Mouse (Mus musculus) kidney, postnatal 0 days (tissue): Measurements from ENCODE around the gene Ankrd31. TPM values are rescaled to one million over a fixed set of nuclear protein-coding genes. Genes with fewer than 3 reads are reported as not detected.
"Not testable (repeated sequence)": the region's sequence is repeated elsewhere in the genome, so short reads cannot be mapped to it uniquely, and the experiment has no call there.

Source experiments
- ATAC-seq: fragments of 200-750 bp; cut with Nextera tagmentation; replicated peaks from 2 replicates; pipeline ENCODE4 v1.8.0; 2017; ENCODE audit warnings: low read depth, moderate number of reproducible peaks, moderate TSS enrichment, moderate library complexity; ENCODE audit not compliant: low FRiP score
- DNase-seq: peaks from one replicate; pipeline ENCODE4 v3.0.0-alpha.2; 2016; ENCODE audit warnings: low spot score
- H3K27ac ChIP-seq: fragments of 300-500 bp; sonication (generic); 2 replicates; pipeline ENCODE4 v1.5.1; 2014; ENCODE audit warnings: mild to moderate bottlenecking
- H3K27me3 ChIP-seq: fragments of 300-500 bp; sonication (generic); 2 replicates; pipeline ENCODE4 v1.6.1; 2014; ENCODE audit warnings: low read length, mixed read lengths; ENCODE audit not compliant: insufficient read depth
- H3K36me3 ChIP-seq: fragments of 300-500 bp; sonication (generic); 2 replicates; pipeline ENCODE4 v1.6.1; 2014; ENCODE audit warnings: low read length, mixed read lengths; ENCODE audit not compliant: insufficient read depth
- H3K4me1 ChIP-seq: fragments of 300-500 bp; sonication (generic); replicated peaks from 2 replicates; pipeline ENCODE4 v1.6.1; 2014; ENCODE audit warnings: antibody characterized with exemption, low read length, mixed read lengths; ENCODE audit not compliant: insufficient read depth
- H3K4me2 ChIP-seq: fragments of 300-500 bp; sonication (generic); 2 replicates; pipeline ENCODE4 v1.6.1; 2014; ENCODE audit warnings: mild to moderate bottlenecking, low read length, moderate library complexity, mixed read lengths
- H3K4me3 ChIP-seq: fragments of 300-500 bp; sonication (generic); replicated peaks from 2 replicates; pipeline ENCODE4 v1.5.1; 2014; ENCODE audit warnings: low read depth, low read length
- H3K9ac ChIP-seq: fragments of 300-500 bp; sonication (generic); 2 replicates; pipeline ENCODE4 v1.6.1; 2014; ENCODE audit warnings: low read depth, low read length
- H3K9me3 ChIP-seq: fragments of 300-500 bp; sonication (generic); replicated peaks from 2 replicates; pipeline ENCODE4 v1.6.1; 2016; ENCODE audit warnings: low read length, inconsistent platforms, mixed read lengths
- CTCF ChIP-seq: IDR thresholded peaks from 2 replicates; pipeline ENCODE4 v1.5.1; 2016; ENCODE audit warnings: antibody characterized with exemption, low read depth, mild to moderate bottlenecking, moderate library complexity
- WGBS: fragments of 180-500 bp; shearing (Covaris S2); extraction: QIAGEN DNeasy Blood & Tissue Kit; methylation state at CpG from one replicate; pipeline ENCODE4 v1.1.7; 2014; 5-methylcytosine and 5-hydroxymethylcytosine counted together
- polyA plus RNA-seq: library from polyadenylated mRNA; unstranded; fragments of >200 nt; fragmentation: Nextera tagmentation; extraction: Ambion mirVana; gene quantifications from 2 replicates; pipeline ENCODE4 v1.2.1, GENCODE M21; 2015

Gene Ankrd31
- polyA plus RNA-seq, 1 experiment from 2014 or later: not detected

GRCm38 (mm10) chr13:96932745-96933144 is 184.7 kb downstream of the Ankrd31 start:
- ATAC-seq (no peak), DNase-seq (no peak)
- no peaks in the 10 kb centered on the region for H3K27me3 ChIP-seq
- H3K9me3 ChIP-seq: no peaks in the 10 kb centered on the region
- H3K36me3 ChIP-seq: no peaks in the 10 kb centered on the region
- H3K4me1 ChIP-seq: peaks cover 11% of the 10 kb centered on the region
- H3K9ac ChIP-seq: no peak overlapping the region
- H3K27ac ChIP-seq: no peak overlapping the region
- no peak overlapping the region for H3K4me2 ChIP-seq
- 81% methylated on average over 5 of the region's 5 CpGs for whole genome bisulfite sequencing
- H3K4me3 ChIP-seq: no peak overlapping the region
- TF ChIP-seq CTCF: no peak

GRCm38 (mm10) chr13:96933367-96933766 is 185.3 kb downstream of the Ankrd31 start:
- H3K36me3 ChIP-seq: no peaks in the 10 kb centered on the region
- H3K9me3 ChIP-seq: no peaks in the 10 kb centered on the region
- WGBS: 59% methylated on average over 8 of the region's 8 CpGs
- H3K4me3 ChIP-seq: no peak overlapping the region
- no peak overlapping the region for H3K9ac ChIP-seq
- H3K4me1 ChIP-seq: peaks cover 11% of the 10 kb centered on the region
- no peak for ATAC-seq
- no peak overlapping the region for H3K27ac ChIP-seq
- TF ChIP-seq CTCF: no peak
- no peak overlapping the region for H3K4me2 ChIP-seq
- no peak for DNase-seq
- H3K27me3 ChIP-seq: no peaks in the 10 kb centered on the region

- WGBS: 11% methylated on average over 6 of the region's 6 CpGs
- ATAC-seq (0 out of 2 replicates have a peak, but pooled peaks have one; percentile 19), DNase-seq (peak; percentile 71)
Measured at GRCm38 (mm10) chr13:96936173-96936777, 188.2 kb downstream of the Ankrd31 start.

GRCm38 (mm10) chr13:96937059-96937558 is 189.0 kb downstream of the Ankrd31 start:
- DNase-seq: no peak
- ATAC-seq: no peak
- Histone ChIP-seq H3K27ac (peak overlapping the region; percentile 38; the same call in 1 of the 2 replicates), H3K9me3 (no peaks in the 10 kb centered on the region), H3K4me1 (peaks cover 11% of the 10 kb centered on the region), H3K4me2 (no peak overlapping the region), H3K9ac (no peak overlapping the region), H3K27me3 (no peaks in the 10 kb centered on the region), H3K4me3 (no peak overlapping the region), H3K36me3 (no peaks in the 10 kb centered on the region)
- TF ChIP-seq CTCF: peak; percentile 19; the same call in 1 of the 2 replicates
- WGBS: 64% methylated on average over 10 of the region's 10 CpGs

More at GRCm38 (mm10) chr13:96936173-96936777, 188.2 kb downstream of the Ankrd31 start:
- H3K9ac ChIP-seq: no peak overlapping the region
- H3K4me2 ChIP-seq: no peak overlapping the region
- H3K4me1 ChIP-seq: peaks cover 11% of the 10 kb centered on the region
- peak overlapping the region; percentile 65; the same call in 1 of the 2 replicates for H3K27ac ChIP-seq
- H3K36me3 ChIP-seq: no peaks in the 10 kb centered on the region
- H3K9me3 ChIP-seq: no peaks in the 10 kb centered on the region
- no peak overlapping the region for H3K4me3 ChIP-seq
- TF ChIP-seq CTCF: peak; percentile 27; the same call in 1 of the 2 replicates
- H3K27me3 ChIP-seq: no peaks in the 10 kb centered on the region

- peak; percentile 77 for DNase-seq
- Histone ChIP-seq H3K36me3 (no peaks in the 10 kb centered on the region), H3K4me2 (no peak overlapping the region), H3K27me3 (no peaks in the 10 kb centered on the region), H3K9ac (no peak overlapping the region), H3K4me3 (no peak overlapping the region), H3K4me1 (peaks cover 11% of the 10 kb centered on the region), H3K27ac (peak overlapping the region; percentile 25; the same call in 1 of the 2 replicates), H3K9me3 (no peaks in the 10 kb centered on the region)
- ATAC-seq: peak; percentile 67; the same call in 1 of the 2 replicates
- WGBS: 72% methylated on average over 10 of the region's 10 CpGs
- TF ChIP-seq CTCF: no peak
Measured at GRCm38 (mm10) chr13:96939680-96940079, 191.6 kb downstream of the Ankrd31 start.

- 91% methylated on average over 11 of the region's 11 CpGs for WGBS
- H3K4me1 ChIP-seq, H3K9me3 ChIP-seq, ATAC-seq, H3K27me3 ChIP-seq, H3K4me3 ChIP-seq, H3K27ac ChIP-seq, H3K36me3 ChIP-seq, DNase-seq, H3K9ac ChIP-seq, H3K4me2 ChIP-seq: not testable (repeated sequence)
Measured at GRCm38 (mm10) chr13:96941481-96941880, 193.4 kb downstream of the Ankrd31 start.
